Mouse (Mus musculus): ENCODE results near the gene Fmo1. TPM values are rescaled to one million over a fixed set of nuclear protein-coding genes. Genes with fewer than 3 reads are reported as not detected.

Gene Fmo1
- polyA plus RNA-seq, 1 experiment from 2014 or later: 22.3 TPM

- 36% methylated on average over 12 of the region's 12 CpGs for WGBS
Observed at GRCm38 (mm10) chr1:162858748-162859130, 7.7 kb downstream of the Fmo1 start.

GRCm38 (mm10) chr1:162857766-162858747 is 8.4 kb downstream of the Fmo1 start:
- Histone ChIP-seq H3K27ac (peak overlapping the region; percentile 70), H3K9ac (no peak overlapping the region), H3K4me3 (peak overlapping the region; percentile 17; the same call in 1 of the 2 replicates), H3K27me3 (no peaks in the 10 kb centered on the region), H3K4me2 (peak overlapping the region; percentile 41), H3K36me3 (no peaks in the 10 kb centered on the region), H3K9me3 (no peaks in the 10 kb centered on the region), H3K4me1 (replicated peaks) (peaks cover 12% of the 10 kb centered on the region)
- ATAC-seq (ENCODE audit: low FRiP score): 0 out of 2 replicates have a peak, but pooled peaks have one; percentile 50
- WGBS: 57% methylated on average over 18 of the region's 18 CpGs

More at GRCm38 (mm10) chr1:162858748-162859130, 7.7 kb downstream of the Fmo1 start:
- Histone ChIP-seq H3K27me3 (no peaks in the 10 kb centered on the region), H3K4me3 (peak overlapping the region; percentile 17), H3K9ac (0 out of 2 replicates have a peak overlapping the region, but pooled peaks have one; percentile 46), H3K4me1 (replicated peaks) (peaks cover 12% of the 10 kb centered on the region), H3K9me3 (no peaks in the 10 kb centered on the region), H3K36me3 (no peaks in the 10 kb centered on the region), H3K4me2 (peak overlapping the region; percentile 41), H3K27ac (peak overlapping the region; percentile 70)
- peak; percentile 77 for ATAC-seq (ENCODE audit: low FRiP score)

- H3K4me1 ChIP-seq (replicated peaks): 0 out of 2 replicates have a peak, but pooled peaks cover 4% of the 10 kb centered on the region
- H3K9ac ChIP-seq: no peak overlapping the region
- 76% methylated on average over 3 of the region's 3 CpGs for WGBS
- no peak overlapping the region for H3K27ac ChIP-seq
- no peaks in the 10 kb centered on the region for H3K36me3 ChIP-seq
- no peak overlapping the region for H3K4me2 ChIP-seq
- no peak for ATAC-seq (ENCODE audit: low FRiP score)
- H3K27me3 ChIP-seq: no peaks in the 10 kb centered on the region
- H3K9me3 ChIP-seq: no peaks in the 10 kb centered on the region
- H3K4me3 ChIP-seq: no peak overlapping the region
Observed at GRCm38 (mm10) chr1:162853812-162854482, 12.5 kb downstream of the Fmo1 start.

GRCm38 (mm10) chr1:162847554-162847953 is 18.9 kb downstream of the Fmo1 start:
- Histone ChIP-seq H3K4me1 (replicated peaks) (no peaks in the 10 kb centered on the region), H3K9ac (no peak overlapping the region), H3K36me3 (no peaks in the 10 kb centered on the region), H3K4me3 (no peak overlapping the region), H3K9me3 (no peaks in the 10 kb centered on the region), H3K27me3 (no peaks in the 10 kb centered on the region), H3K4me2 (no peak overlapping the region), H3K27ac (no peak overlapping the region)
- no peak for ATAC-seq (ENCODE audit: low FRiP score)
- WGBS: 97% methylated on average over 6 of the region's 6 CpGs

- Histone ChIP-seq H3K4me2 (no peak overlapping the region), H3K9ac (no peak overlapping the region), H3K27ac (no peak overlapping the region), H3K36me3 (no peaks in the 10 kb centered on the region), H3K9me3 (no peaks in the 10 kb centered on the region), H3K4me3 (no peak overlapping the region), H3K27me3 (no peaks in the 10 kb centered on the region), H3K4me1 (replicated peaks) (no peaks in the 10 kb centered on the region)
- WGBS: 95% methylated on average over 9 of the region's 9 CpGs
- no peak for ATAC-seq (ENCODE audit: low FRiP score)
Observed at GRCm38 (mm10) chr1:162840211-162840610, 26.2 kb downstream of the Fmo1 start.

- H3K27me3 ChIP-seq: no peaks in the 10 kb centered on the region
- no peak for ATAC-seq (ENCODE audit: low FRiP score)
- H3K4me2 ChIP-seq: no peak overlapping the region
- no peaks in the 10 kb centered on the region for H3K4me1 ChIP-seq (replicated peaks)
- H3K4me3 ChIP-seq: no peak overlapping the region
- no peak overlapping the region for H3K27ac ChIP-seq
- WGBS: 98% methylated on average over 6 of the region's 6 CpGs
- H3K9ac ChIP-seq: no peak overlapping the region
- no peaks in the 10 kb centered on the region for H3K9me3 ChIP-seq
- no peaks in the 10 kb centered on the region for H3K36me3 ChIP-seq
Observed at GRCm38 (mm10) chr1:162838976-162839375, 27.4 kb downstream of the Fmo1 start.

GRCm38 (mm10) chr1:162834342-162834741 is 32.1 kb downstream of the Fmo1 start:
- ATAC-seq (ENCODE audit: low FRiP score): no peak

GRCm38 (mm10) chr1:162832574-162832953 is 33.8 kb downstream of the Fmo1 start:
- H3K27ac ChIP-seq: peak overlapping the region; percentile 78
- 16% methylated on average over 5 of the region's 5 CpGs for WGBS
- ATAC-seq (ENCODE audit: low FRiP score): peak; percentile 63
- no peaks in the 10 kb centered on the region for H3K27me3 ChIP-seq
- peak overlapping the region; percentile 46 for H3K4me2 ChIP-seq
- H3K9ac ChIP-seq: 0 out of 2 replicates have a peak overlapping the region, but pooled peaks have one; percentile 19
- no peaks in the 10 kb centered on the region for H3K36me3 ChIP-seq
- H3K9me3 ChIP-seq: no peaks in the 10 kb centered on the region
- peak overlapping the region; percentile 25 for H3K4me3 ChIP-seq
- H3K4me1 ChIP-seq (replicated peaks): peaks cover 15% of the 10 kb centered on the region

More at GRCm38 (mm10) chr1:162834342-162834741, 32.1 kb downstream of the Fmo1 start:
- H3K4me2 ChIP-seq: no peak overlapping the region
- H3K36me3 ChIP-seq: no peaks in the 10 kb centered on the region
- H3K9me3 ChIP-seq: no peaks in the 10 kb centered on the region
- peaks cover 15% of the 10 kb centered on the region for H3K4me1 ChIP-seq (replicated peaks)
- H3K9ac ChIP-seq: no peak overlapping the region
- no peak overlapping the region for H3K4me3 ChIP-seq
- H3K27ac ChIP-seq: no peak overlapping the region
- H3K27me3 ChIP-seq: no peaks in the 10 kb centered on the region
- 81% methylated on average over 5 of the region's 5 CpGs for WGBS

- H3K4me2 ChIP-seq: peak overlapping the region; percentile 46
- no peaks in the 10 kb centered on the region for H3K27me3 ChIP-seq
- H3K4me3 ChIP-seq: peak overlapping the region; percentile 25
- 3% methylated on average over 5 of the region's 5 CpGs for WGBS
- H3K27ac ChIP-seq: peak overlapping the region; percentile 78
- no peaks in the 10 kb centered on the region for H3K9me3 ChIP-seq
- ATAC-seq (ENCODE audit: low FRiP score): peak; percentile 96
- H3K4me1 ChIP-seq (replicated peaks): peaks cover 15% of the 10 kb centered on the region
- H3K36me3 ChIP-seq: no peaks in the 10 kb centered on the region
- H3K9ac ChIP-seq: peak overlapping the region; percentile 19; the same call in 1 of the 2 replicates
Observed at GRCm38 (mm10) chr1:162831838-162832573, 34.4 kb downstream of the Fmo1 start.

- Histone ChIP-seq H3K4me1 (replicated peaks) (no peaks in the 10 kb centered on the region), H3K9ac (no peak overlapping the region), H3K4me3 (no peak overlapping the region), H3K9me3 (no peaks in the 10 kb centered on the region), H3K27me3 (no peaks in the 10 kb centered on the region), H3K4me2 (no peak overlapping the region), H3K27ac (no peak overlapping the region), H3K36me3 (no peaks in the 10 kb centered on the region)
- WGBS: 95% methylated on average over 5 of the region's 5 CpGs
- ATAC-seq (ENCODE audit: low FRiP score): no peak
Observed at GRCm38 (mm10) chr1:162819280-162819679, 47.1 kb downstream of the Fmo1 start.

GRCm38 (mm10) chr1:162815381-162816127 is 50.9 kb downstream of the Fmo1 start:
- Histone ChIP-seq H3K27ac (no peak overlapping the region), H3K4me3 (no peak overlapping the region), H3K4me2 (no peak overlapping the region), H3K27me3 (no peaks in the 10 kb centered on the region), H3K9me3 (no peaks in the 10 kb centered on the region), H3K4me1 (replicated peaks) (no peaks in the 10 kb centered on the region), H3K36me3 (no peaks in the 10 kb centered on the region), H3K9ac (no peak overlapping the region)
- 78% methylated on average over 10 of the region's 10 CpGs for WGBS
- ATAC-seq (ENCODE audit: low FRiP score): no peak

All from hindbrain, embryonic 13.5 days (tissue).